Mouse (Mus musculus): ENCODE measurements at regions not wholly inside any gene's neighbourhood (a gene's known extent, or its start where the extent isn't known, plus 50 kb on each side); places are given as distances from the start of the nearest gene placed in this dataset.

- no peak overlapping the region for H3K27ac ChIP-seq
- peak; percentile 52 for ATAC-seq (replicated peaks; ENCODE audit: low FRiP score)
- H3K4me1 ChIP-seq, result peaks cover 30% of the 10 kb centered on the region
- peak overlapping the region; percentile 27 for H3K4me3 ChIP-seq (replicated peaks)
- no peaks in the 10 kb centered on the region; the same call in 1 of the 2 replicates for H3K27me3 ChIP-seq
- no peaks in the 10 kb centered on the region for H3K9me3 ChIP-seq (replicated peaks)
- 19% methylated on average over 33 of the region's 33 CpGs for WGBS
- H3K4me2 ChIP-seq, result peak overlapping the region; percentile 57
- no peak overlapping the region for H3K9ac ChIP-seq
- H3K36me3 ChIP-seq, result no peaks in the 10 kb centered on the region
Observed at GRCm38 (mm10) chr10:117434871-117435733, 55.3 kb upstream of the Cpsf6 start.

DNA sequence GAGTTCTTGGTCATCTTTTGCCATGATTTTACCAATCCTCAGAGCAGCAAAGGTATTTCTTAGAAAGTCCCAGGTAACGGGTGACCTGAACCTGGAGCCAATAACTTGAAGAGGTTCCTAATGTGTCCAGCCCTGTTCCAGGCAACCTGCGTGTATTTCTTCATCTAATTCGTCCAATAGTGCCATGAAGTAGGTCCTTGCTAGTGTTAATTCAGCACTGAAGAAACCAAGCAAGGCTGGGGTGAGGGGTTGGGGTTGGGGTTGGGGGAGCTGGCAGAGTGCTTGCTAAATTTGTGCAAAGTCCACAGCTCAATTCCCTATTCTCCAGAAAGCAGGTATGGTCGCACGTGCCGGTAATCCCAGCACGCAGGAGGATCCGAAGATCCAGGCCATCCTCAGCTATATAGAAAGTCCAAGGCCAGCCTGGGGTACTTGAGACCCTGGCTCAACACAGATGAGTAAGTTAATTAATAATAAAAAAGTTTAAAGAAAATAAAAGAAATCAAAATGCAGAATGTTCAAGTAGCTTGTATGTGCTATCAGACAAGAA, 54.6 kb upstream of the Cpsf6 start:
- H3K36me3 ChIP-seq, result no peaks in the 10 kb centered on the region
- no peak overlapping the region for H3K27ac ChIP-seq
- H3K4me3 ChIP-seq (replicated peaks), result no peak overlapping the region
- no peak for ATAC-seq (replicated peaks; ENCODE audit: low FRiP score)
- H3K4me1 ChIP-seq, result peaks cover 30% of the 10 kb centered on the region
- no peaks in the 10 kb centered on the region; the same call in 1 of the 2 replicates for H3K27me3 ChIP-seq
- H3K9ac ChIP-seq, result no peak overlapping the region
- H3K9me3 ChIP-seq (replicated peaks), result no peaks in the 10 kb centered on the region
- no peak overlapping the region for H3K4me2 ChIP-seq
- 99% methylated on average over 8 of the region's 8 CpGs for WGBS

GRCm38 (mm10) chr10:117433547-117434292, 53.9 kb upstream of the Cpsf6 start:
- no peaks in the 10 kb centered on the region for H3K36me3 ChIP-seq
- no peak for ATAC-seq (replicated peaks; ENCODE audit: low FRiP score)
- no peak overlapping the region for H3K27ac ChIP-seq
- H3K4me1 ChIP-seq, result peaks cover 30% of the 10 kb centered on the region
- H3K4me2 ChIP-seq, result no peak overlapping the region
- H3K9ac ChIP-seq, result no peak overlapping the region
- H3K27me3 ChIP-seq, result no peaks in the 10 kb centered on the region; the same call in 1 of the 2 replicates
- H3K4me3 ChIP-seq (replicated peaks), result no peak overlapping the region
- no peaks in the 10 kb centered on the region for H3K9me3 ChIP-seq (replicated peaks)
- 93% methylated on average over 12 of the region's 12 CpGs for WGBS

DNA sequence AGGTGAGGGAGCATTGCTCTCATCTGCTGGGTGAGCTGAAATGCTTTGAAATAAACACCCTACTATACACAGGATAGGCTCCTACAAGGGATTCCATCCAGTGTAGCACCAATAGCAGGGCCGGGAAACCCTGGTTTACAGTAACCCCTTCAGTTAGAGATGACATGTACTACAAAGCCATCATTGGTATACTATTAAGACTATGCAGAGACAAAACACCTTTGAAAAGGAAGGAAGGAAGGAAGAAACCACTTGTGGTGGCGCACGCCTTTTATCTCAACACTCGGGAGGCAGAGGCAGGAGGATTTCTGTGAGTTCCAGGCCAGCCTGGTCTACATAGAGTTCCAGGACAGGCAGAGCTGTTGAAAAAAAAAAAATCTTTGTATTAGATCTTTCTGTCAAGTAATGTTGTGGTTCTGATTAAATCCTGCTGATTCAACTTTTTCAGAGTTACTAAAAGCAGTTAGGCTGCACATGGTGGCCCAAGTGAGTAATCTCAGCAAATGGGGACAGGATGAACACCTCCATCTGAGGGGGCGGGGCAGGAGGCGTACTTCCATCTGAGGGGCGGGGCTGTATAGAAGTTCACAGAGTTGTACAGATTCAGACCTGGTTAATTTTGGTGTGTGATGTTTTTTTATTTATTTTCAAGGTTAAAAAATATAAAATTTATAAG, 53.2 kb upstream of the Cpsf6 start:
- Histone ChIP-seq H3K9ac (no peak overlapping the region), H3K27ac (no peak overlapping the region), H3K9me3 (replicated peaks) (no peaks in the 10 kb centered on the region), H3K27me3 (no peaks in the 10 kb centered on the region; the same call in 1 of the 2 replicates), H3K4me2 (peak overlapping the region; percentile 52), H3K36me3 (no peaks in the 10 kb centered on the region), H3K4me3 (replicated peaks) (peak overlapping the region; percentile 28; the same call in 1 of the 2 replicates), H3K4me1 (peaks cover 30% of the 10 kb centered on the region)
- ATAC-seq (replicated peaks; ENCODE audit: low FRiP score), result no peak
- WGBS, result 87% methylated on average over 7 of the region's 7 CpGs

GRCm38 (mm10) chr10:117432415-117432814, 52.6 kb upstream of the Cpsf6 start:
- Histone ChIP-seq H3K4me3 (replicated peaks) (peak overlapping the region; percentile 28), H3K36me3 (no peaks in the 10 kb centered on the region), H3K9me3 (replicated peaks) (no peaks in the 10 kb centered on the region), H3K4me2 (peak overlapping the region; percentile 52), H3K9ac (no peak overlapping the region), H3K27ac (no peak overlapping the region), H3K4me1 (peaks cover 30% of the 10 kb centered on the region), H3K27me3 (no peaks in the 10 kb centered on the region; the same call in 1 of the 2 replicates)
- peak; percentile 69 for ATAC-seq (replicated peaks; ENCODE audit: low FRiP score)
- WGBS, result 9% methylated on average over 21 of the region's 21 CpGs

GRCm38 (mm10) chr10:117431850-117432249, 52.0 kb upstream of the Cpsf6 start:
- no peak overlapping the region for H3K4me3 ChIP-seq (replicated peaks)
- no peak overlapping the region for H3K9ac ChIP-seq
- ATAC-seq (replicated peaks; ENCODE audit: low FRiP score), result no peak

GRCm38 (mm10) chr10:117431086-117431619, 51.3 kb upstream of the Cpsf6 start:
- ATAC-seq (replicated peaks; ENCODE audit: low FRiP score), result no peak
- peaks cover 22% of the 10 kb centered on the region for H3K4me1 ChIP-seq
- 95% methylated on average over 3 of the region's 3 CpGs for WGBS

More at GRCm38 (mm10) chr10:117431850-117432249, 52.0 kb upstream of the Cpsf6 start:
- Histone ChIP-seq H3K27ac (no peak overlapping the region), H3K36me3 (no peaks in the 10 kb centered on the region), H3K27me3 (no peaks in the 10 kb centered on the region; the same call in 1 of the 2 replicates), H3K4me1 (peaks cover 27% of the 10 kb centered on the region), H3K4me2 (peak overlapping the region; percentile 52), H3K9me3 (replicated peaks) (no peaks in the 10 kb centered on the region)
- WGBS, result 76% methylated on average over 12 of the region's 12 CpGs

GRCm38 (mm10) chr10:117430224-117430884, 50.5 kb upstream of the Cpsf6 start:
- H3K9ac ChIP-seq, result no peak overlapping the region
- H3K27ac ChIP-seq, result no peak overlapping the region
- ATAC-seq (replicated peaks; ENCODE audit: low FRiP score), result no peak
- WGBS, result 75% methylated on average over 5 of the region's 5 CpGs
- no peak overlapping the region for H3K4me3 ChIP-seq (replicated peaks)
- H3K36me3 ChIP-seq, result no peaks in the 10 kb centered on the region
- H3K4me2 ChIP-seq, result no peak overlapping the region
- H3K27me3 ChIP-seq, result no peaks in the 10 kb centered on the region
- peaks cover 16% of the 10 kb centered on the region for H3K4me1 ChIP-seq
- no peaks in the 10 kb centered on the region for H3K9me3 ChIP-seq (replicated peaks)

More at GRCm38 (mm10) chr10:117431086-117431619, 51.3 kb upstream of the Cpsf6 start:
- Histone ChIP-seq H3K27ac (no peak overlapping the region), H3K4me2 (no peak overlapping the region), H3K9ac (no peak overlapping the region), H3K27me3 (no peaks in the 10 kb centered on the region; the same call in 1 of the 2 replicates), H3K36me3 (no peaks in the 10 kb centered on the region), H3K4me3 (replicated peaks) (no peak overlapping the region), H3K9me3 (replicated peaks) (no peaks in the 10 kb centered on the region)

DNA sequence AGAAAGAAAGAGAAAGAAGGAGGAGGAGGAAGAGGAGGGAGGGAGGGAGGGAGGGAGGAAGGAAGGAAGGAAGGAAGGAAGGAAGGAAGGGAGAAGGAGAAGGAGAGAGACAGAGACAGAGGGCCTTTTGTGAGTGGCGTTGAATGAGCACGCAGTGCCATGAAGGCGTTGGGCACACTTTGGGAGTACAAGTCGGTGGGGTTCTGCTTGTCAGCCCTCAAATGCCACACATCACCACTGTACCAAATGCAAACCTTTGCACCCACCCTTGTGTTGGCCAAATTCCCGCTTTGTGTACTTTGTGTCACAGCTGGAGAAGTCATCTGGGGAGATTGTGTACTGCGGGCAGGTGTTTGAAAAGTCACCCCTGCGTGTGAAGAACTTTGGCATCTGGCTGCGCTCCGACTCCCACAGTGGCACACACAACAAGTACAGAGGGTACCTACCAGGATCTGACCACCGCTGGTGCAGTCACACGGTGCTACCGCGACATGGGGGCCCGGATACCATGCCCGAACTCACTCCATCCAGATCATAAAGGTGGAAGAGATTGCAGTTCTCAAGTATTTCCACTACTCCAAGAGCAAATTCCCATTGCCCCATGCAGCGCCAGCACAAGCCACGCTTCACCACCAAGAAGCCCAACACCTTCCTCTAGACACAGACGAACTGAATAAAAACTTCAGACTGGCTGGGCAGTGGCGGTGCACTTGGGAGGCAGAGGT, 49.8 kb upstream of the Cpsf6 start:
- Histone ChIP-seq H3K9ac (no peak overlapping the region), H3K4me1 (peaks cover 10% of the 10 kb centered on the region), H3K4me2 (no peak overlapping the region), H3K36me3 (no peaks in the 10 kb centered on the region), H3K4me3 (replicated peaks) (no peak overlapping the region), H3K27me3 (no peaks in the 10 kb centered on the region), H3K27ac (no peak overlapping the region), H3K9me3 (replicated peaks) (no peaks in the 10 kb centered on the region)
- no peak for ATAC-seq (replicated peaks; ENCODE audit: low FRiP score)
- WGBS, result 90% methylated on average over 19 of the region's 19 CpGs
